Mouse (Mus musculus) left cerebral cortex, postnatal 25 days (tissue): ENCODE data around the gene Frmpd2. TPM values are rescaled to one million over a fixed set of nuclear protein-coding genes. Genes with fewer than 3 reads are reported as not detected.
A peak's percentile ranks its signal among the peaks of the same experiment; 100 is the strongest.

ENCODE experiments used
- DNase-seq, 2 experiments: peaks; one replicate each; pipeline ENCODE4 v3.0.0; 2022; ENCODE audit warnings: low spot score in 2 of 2, mixed read lengths in 1 of 2
- intact Hi-C: fragments of 180-260 bp; cut with DNase I; formaldehyde crosslinking; loops from one replicate; pipeline ENCODE4 v1.15.1; 2025
- total RNA-seq, 2 experiments: library from RNA; stranded (reverse); gene quantifications; 2 replicates each; pipeline ENCODE4 v1.2.3; 2021

Frmpd2 gene
- total RNA-seq, 2 experiments from 2014 or later = 0.18 to 0.71 TPM

DNA sequence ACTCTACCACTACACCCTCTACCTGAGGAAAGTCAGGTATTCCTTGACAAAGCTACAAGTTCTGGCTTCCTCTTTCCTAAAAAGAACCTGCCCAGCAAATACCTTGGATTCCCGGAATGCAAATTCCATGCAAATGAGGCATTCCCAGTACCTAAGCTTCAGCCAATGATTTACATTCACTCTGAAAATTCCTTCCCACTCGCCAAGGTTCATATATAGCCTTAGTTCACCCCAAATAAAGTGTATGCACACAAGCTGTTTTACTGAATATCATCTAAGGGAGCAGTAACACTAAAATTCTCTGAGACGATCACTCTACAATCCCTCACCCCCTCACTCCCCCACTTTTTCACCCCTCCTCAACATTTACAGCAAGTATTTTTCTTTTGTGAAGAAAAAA lies 102.1 kb downstream of the Frmpd2 start:
- DNase-seq = peak in 1 of 2 experiments; percentile 73
- intact Hi-C loops = loop anchor here (1.0 to 2.0 kb wide), 2 partner anchors 23 to 42 kb away; no protein-coding TSS in a partner anchor

DNA sequence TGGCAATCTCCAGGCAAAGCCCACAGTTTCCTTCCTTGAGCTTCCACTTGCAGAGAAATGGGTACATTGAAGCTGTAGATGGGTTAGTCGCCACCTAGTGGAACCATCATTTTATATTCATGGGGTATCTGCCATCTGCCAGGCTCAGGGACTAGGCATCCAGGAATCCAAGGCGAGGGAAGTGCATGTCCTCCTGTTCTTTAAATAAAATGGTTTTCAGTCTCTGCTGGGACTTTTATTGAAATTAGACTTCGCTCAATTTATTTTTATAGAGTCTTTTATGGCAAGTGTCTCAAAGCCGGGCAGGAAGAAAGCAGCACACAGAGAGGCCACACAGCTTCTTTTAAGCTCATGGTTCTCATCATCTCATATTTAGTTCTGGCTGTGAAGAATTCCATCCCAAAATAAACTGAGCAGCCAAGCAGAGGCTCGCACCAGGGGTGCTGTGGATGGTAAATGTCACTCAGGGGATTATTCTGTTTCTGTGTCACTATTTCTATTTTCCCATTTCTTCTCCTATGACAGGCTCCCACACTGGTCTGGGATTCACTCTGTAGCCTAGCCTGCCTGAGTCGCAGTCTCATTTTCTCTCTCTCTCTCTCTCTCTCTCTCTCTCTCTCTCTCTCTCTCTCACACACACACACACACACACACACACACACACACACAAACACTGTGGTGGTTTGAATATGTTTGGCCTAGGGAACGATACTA lies 108.4 kb downstream of the Frmpd2 start:
- DNase-seq = peak; percentile 40 to 85
- intact Hi-C loops = loop anchor here (5.0 kb wide), 2 partner anchors 103 to 133 kb away; partner anchors contain the start of gene Mapk8

DNA sequence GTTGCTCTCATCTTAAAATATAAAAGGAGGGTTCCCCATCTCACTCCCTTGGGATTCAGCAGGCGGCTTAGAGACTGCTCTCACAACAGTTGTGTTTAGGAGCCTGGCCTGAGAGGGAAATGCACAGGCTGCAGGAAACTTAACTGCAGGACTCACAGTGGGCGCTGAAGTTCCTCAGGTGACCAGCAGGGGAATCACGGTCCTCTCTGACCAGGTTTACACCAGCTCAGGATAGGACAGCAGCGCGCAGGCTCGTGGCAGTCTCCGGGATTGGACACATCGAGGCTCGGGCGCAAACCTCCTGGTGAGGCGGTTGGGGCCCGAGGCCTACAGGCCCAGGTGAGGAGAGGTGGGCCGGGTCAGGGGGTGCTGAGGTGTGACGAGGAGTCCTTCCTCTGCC lies 117.5 kb downstream of the Frmpd2 start, which contains the start of gene Ptpn20:
TSS of gene Ptpn20 (plus strand) at position 257 of the 400 bp plus-strand sequence.
- DNase-seq = no peak
- intact Hi-C loops = no loop called here

DNA sequence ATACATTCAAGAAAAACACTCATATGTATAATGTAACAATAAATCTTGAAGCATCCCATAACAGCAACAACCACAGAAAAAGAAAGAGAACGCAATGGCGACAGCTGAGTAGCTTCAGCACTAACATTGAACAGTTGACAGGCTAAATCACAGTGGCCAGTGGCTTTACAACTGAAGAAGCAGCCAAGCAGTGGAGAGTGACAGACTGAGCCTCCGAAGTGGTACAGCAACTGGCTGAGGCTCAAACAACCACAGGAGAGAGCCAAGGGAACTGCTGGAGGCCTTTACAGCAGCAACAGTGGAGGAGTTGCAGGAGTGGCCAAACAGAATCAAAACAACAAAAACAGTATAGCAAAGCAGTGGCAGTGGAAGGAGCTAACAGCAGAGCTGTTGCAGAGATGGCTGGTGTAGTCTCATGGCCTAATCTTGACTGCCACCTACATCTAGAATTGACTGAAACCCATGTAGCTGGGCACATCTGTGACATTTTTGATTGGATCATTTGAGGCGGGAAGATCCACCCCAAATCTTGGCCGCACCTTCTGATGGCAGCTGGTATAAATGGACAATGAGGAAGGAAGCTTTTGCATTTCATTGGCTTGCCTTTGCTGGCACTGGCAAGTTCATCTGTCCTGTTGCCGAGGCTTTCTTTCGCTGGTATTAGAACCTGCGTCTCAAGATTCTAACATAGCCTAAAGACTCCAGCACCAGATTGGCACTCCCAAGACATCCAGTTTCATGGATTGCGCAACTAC lies 127.1 kb downstream of the Frmpd2 start:
- intact Hi-C loops = no loop called here
- DNase-seq = no peak

DNA sequence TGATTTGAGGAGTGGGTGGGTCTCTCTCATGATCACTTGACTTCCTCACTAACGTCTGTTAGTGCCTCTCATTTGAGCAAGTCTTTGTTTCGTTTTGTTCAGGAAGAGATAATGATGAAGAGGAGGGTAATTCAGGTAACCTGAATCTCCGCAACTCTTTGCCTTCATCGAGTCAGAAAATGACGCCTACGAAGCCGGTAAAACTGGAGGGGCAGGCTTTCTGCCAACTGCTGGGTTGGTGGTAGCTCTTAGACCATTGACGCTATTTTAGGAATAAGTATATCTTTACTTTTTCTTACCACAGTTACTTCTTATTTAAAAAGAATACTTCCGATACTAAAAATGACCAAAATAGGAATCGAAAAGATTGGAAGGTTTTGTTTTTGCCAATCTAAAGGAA lies 135.9 kb downstream of the Frmpd2 start:
- intact Hi-C loops = no loop called here
- peak; percentile 15 to 52 for DNase-seq

Other genes with a start within 250 kb of the Frmpd2 start
- gene Mapk8, start 24.5 kb upstream of the Frmpd2 start, total RNA-seq = 100 to 1,000 TPM; 107 to 114 TPM
- under 1 TPM; 0.43 to 0.50 TPM for gene Ptpn20, start 117.5 kb downstream of the Frmpd2 start, total RNA-seq